Mouse (Mus musculus) intestine, embryonic 16.5 days (tissue): ENCODE results near the gene Dstn. TPM values are rescaled to one million over a fixed set of nuclear protein-coding genes. Genes with fewer than 3 reads are reported as not detected.

Experiments
- ATAC-seq: fragments of 200-750 bp; cut with Nextera tagmentation; 2 replicates; pipeline ENCODE4 v1.8.0; 2017; ENCODE audit warnings: moderate TSS enrichment, moderate library complexity
- H3K27ac ChIP-seq: fragments of 300-500 bp; sonication (generic); 2 replicates; pipeline ENCODE4 v1.5.1; 2014; ENCODE audit warnings: mild to moderate bottlenecking, low read length
- H3K27me3 ChIP-seq: fragments of 300-500 bp; sonication (generic); replicated peaks from 2 replicates; pipeline ENCODE4 v1.6.1; 2014; ENCODE audit warnings: low read length, control low read depth, mixed read lengths; ENCODE audit not compliant: control insufficient read depth, insufficient read depth
- H3K36me3 ChIP-seq: fragments of 300-500 bp; sonication (generic); 2 replicates; pipeline ENCODE4 v1.6.1; 2014; ENCODE audit warnings: low read length, control low read depth; ENCODE audit not compliant: control insufficient read depth, insufficient read depth
- H3K4me1 ChIP-seq: fragments of 300-500 bp; sonication (generic); 2 replicates; pipeline ENCODE4 v1.6.1; 2014; ENCODE audit warnings: low read length, control low read depth, mixed read lengths; ENCODE audit not compliant: control insufficient read depth, insufficient read depth
- H3K4me2 ChIP-seq: fragments of 300-500 bp; sonication (generic); 2 replicates; pipeline ENCODE4 v1.6.1; 2014; ENCODE audit warnings: low read depth, low read length, control low read depth
- H3K4me3 ChIP-seq: fragments of 300-500 bp; sonication (generic); 2 replicates; pipeline ENCODE4 v1.5.1; 2014; ENCODE audit warnings: mild to moderate bottlenecking, low read length
- H3K9ac ChIP-seq: fragments of 300-500 bp; sonication (generic); 2 replicates; pipeline ENCODE4 v1.6.1; 2014; ENCODE audit warnings: low read depth, low read length
- H3K9me3 ChIP-seq: fragments of 300-500 bp; sonication (generic); 2 replicates; pipeline ENCODE4 v1.6.1; 2016; ENCODE audit warnings: low read length, control low read depth; ENCODE audit not compliant: control insufficient read depth
- WGBS: fragments of 180-500 bp; shearing (Covaris S2); extraction: QIAGEN DNeasy Blood & Tissue Kit; methylation state at CpG from one replicate; pipeline ENCODE4 v1.1.7; 2014; 5-methylcytosine and 5-hydroxymethylcytosine counted together
- polyA plus RNA-seq: library from polyadenylated mRNA; unstranded; fragments of >200 nt; fragmentation: Nextera tagmentation; extraction: Ambion mirVana; gene quantifications from 2 replicates; pipeline ENCODE4 v1.2.1, GENCODE M21; 2015

Gene Dstn
- polyA plus RNA-seq, 1 experiment from 2014 or later: 822 TPM

GRCm38 (mm10) chr2:143983482-143983881 is 68.4 kb downstream of the Dstn start:
- H3K27me3 ChIP-seq: no peaks in the 10 kb centered on the region
- H3K4me3 ChIP-seq: no peak overlapping the region
- peaks cover 7% of the 10 kb centered on the region for H3K36me3 ChIP-seq
- WGBS: 57% methylated on average over 2 of the region's 2 CpGs
- H3K4me1 ChIP-seq: 0 out of 2 replicates have a peak, but pooled peaks cover 4% of the 10 kb centered on the region
- H3K9me3 ChIP-seq: no peaks in the 10 kb centered on the region
- ATAC-seq: no peak
- no peak overlapping the region for H3K27ac ChIP-seq
- H3K4me2 ChIP-seq: no peak overlapping the region
- no peak overlapping the region for H3K9ac ChIP-seq

GRCm38 (mm10) chr2:143987485-143987884 is 72.4 kb downstream of the Dstn start:
- Histone ChIP-seq H3K9me3 (no peaks in the 10 kb centered on the region), H3K27me3 (no peaks in the 10 kb centered on the region), H3K4me2 (no peak overlapping the region), H3K9ac (no peak overlapping the region), H3K36me3 (peaks cover 7% of the 10 kb centered on the region), H3K27ac (no peak overlapping the region), H3K4me3 (no peak overlapping the region), H3K4me1 (peaks cover 8% of the 10 kb centered on the region)
- no peak for ATAC-seq
- WGBS: 74% methylated on average over 2 of the region's 2 CpGs

GRCm38 (mm10) chr2:143988016-143988415 is 72.9 kb downstream of the Dstn start:
- Histone ChIP-seq H3K9ac (no peak overlapping the region), H3K4me3 (no peak overlapping the region), H3K4me1 (peaks cover 11% of the 10 kb centered on the region), H3K9me3 (no peaks in the 10 kb centered on the region), H3K27ac (no peak overlapping the region), H3K4me2 (no peak overlapping the region), H3K36me3 (peaks cover 7% of the 10 kb centered on the region), H3K27me3 (no peaks in the 10 kb centered on the region)
- ATAC-seq: no peak
- 89% methylated on average over 3 of the region's 3 CpGs for WGBS

- ATAC-seq: no peak
- no peak overlapping the region for H3K27ac ChIP-seq
- H3K36me3 ChIP-seq: 0 out of 2 replicates have a peak, but pooled peaks cover under 1% of the 10 kb centered on the region
- no peaks in the 10 kb centered on the region for H3K27me3 ChIP-seq
- H3K9ac ChIP-seq: no peak overlapping the region
- H3K4me3 ChIP-seq: no peak overlapping the region
- H3K9me3 ChIP-seq: no peaks in the 10 kb centered on the region
- H3K4me1 ChIP-seq: peaks cover 15% of the 10 kb centered on the region
- WGBS: 57% methylated on average over 1 of the region's 1 CpGs
- no peak overlapping the region for H3K4me2 ChIP-seq
Measured at GRCm38 (mm10) chr2:143990997-143991396, 75.9 kb downstream of the Dstn start.

GRCm38 (mm10) chr2:143991964-143992672 is 77.0 kb downstream of the Dstn start:
- Histone ChIP-seq H3K27ac (no peak overlapping the region), H3K4me3 (no peak overlapping the region), H3K36me3 (no peaks in the 10 kb centered on the region), H3K4me1 (peaks cover 15% of the 10 kb centered on the region), H3K27me3 (no peaks in the 10 kb centered on the region), H3K9me3 (no peaks in the 10 kb centered on the region), H3K4me2 (no peak overlapping the region), H3K9ac (no peak overlapping the region)
- peak; percentile 35 for ATAC-seq
- 74% methylated on average over 7 of the region's 7 CpGs for WGBS

Other genes starting within 250 kb of the Dstn start
- gene Bfsp1, start 52.1 kb upstream of the Dstn start, polyA plus RNA-seq: 5.2 and 5.4 TPM in 2 replicates
- 102 and 106 TPM in 2 replicates for gene Rrbp1, start 95.9 kb downstream of the Dstn start, polyA plus RNA-seq
- gene Banf2, start 117.7 kb downstream of the Dstn start, polyA plus RNA-seq: not detected in 2 replicates